Mouse (Mus musculus): ENCODE results near the gene Kctd11.
A peak's percentile ranks its signal among the peaks of the same experiment; 100 is the strongest.
"Not testable (repeated sequence)": the region's sequence is repeated elsewhere in the genome, so short reads cannot be mapped to it uniquely, and the experiment has no call there.

The Kctd11 gene

GRCm38 (mm10) chr11:69880853-69881603 is at the start of gene Kctd11:
Kctd11 (minus strand) TSS chr11:69881406.
- peak; percentile 83 to 88 for DNase-seq

- not testable (repeated sequence) for DNase-seq
Observed at GRCm38 (mm10) chr11:69930176-69930575, 49.0 kb upstream of the Kctd11 start.

DNA sequence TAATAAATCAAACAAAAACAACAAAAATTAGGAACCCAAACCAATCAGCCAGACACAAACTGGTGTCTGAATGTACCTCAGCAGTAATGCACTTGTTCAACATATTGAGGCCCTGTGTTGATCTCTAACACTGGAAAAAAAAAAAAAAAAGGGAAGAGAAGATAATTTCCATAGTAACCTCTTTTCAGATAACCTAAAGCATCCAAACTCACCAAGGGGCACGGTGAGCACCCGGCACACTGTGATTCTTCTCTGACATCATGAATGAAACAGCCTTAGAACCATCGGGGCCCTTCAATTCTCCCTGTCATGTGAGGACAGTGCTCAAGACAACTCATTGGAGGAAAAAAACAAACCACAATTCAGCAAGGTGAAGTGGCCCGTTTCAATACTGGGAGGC is 48.5 kb upstream of the Kctd11 start:
- DNase-seq = no peak

DNA sequence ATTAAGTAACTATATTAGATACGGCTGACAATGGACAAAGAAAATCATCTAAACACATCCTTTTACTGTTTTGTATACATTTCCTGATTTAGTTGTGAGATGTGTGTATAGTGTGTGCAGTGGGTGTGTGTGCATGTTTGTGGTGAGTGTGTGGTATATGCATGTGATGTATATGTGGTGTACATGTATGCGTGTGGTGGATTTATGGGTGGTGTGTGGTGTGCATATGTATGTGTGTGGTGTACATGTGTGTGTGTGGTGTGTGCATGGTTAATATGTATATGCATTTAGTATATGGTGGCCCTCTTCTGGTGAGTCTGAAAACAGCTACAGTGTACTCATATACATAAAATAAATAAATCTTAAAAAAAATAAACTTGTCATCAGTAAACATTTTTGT is 46.3 kb upstream of the Kctd11 start:
- no peak for DNase-seq

DNA sequence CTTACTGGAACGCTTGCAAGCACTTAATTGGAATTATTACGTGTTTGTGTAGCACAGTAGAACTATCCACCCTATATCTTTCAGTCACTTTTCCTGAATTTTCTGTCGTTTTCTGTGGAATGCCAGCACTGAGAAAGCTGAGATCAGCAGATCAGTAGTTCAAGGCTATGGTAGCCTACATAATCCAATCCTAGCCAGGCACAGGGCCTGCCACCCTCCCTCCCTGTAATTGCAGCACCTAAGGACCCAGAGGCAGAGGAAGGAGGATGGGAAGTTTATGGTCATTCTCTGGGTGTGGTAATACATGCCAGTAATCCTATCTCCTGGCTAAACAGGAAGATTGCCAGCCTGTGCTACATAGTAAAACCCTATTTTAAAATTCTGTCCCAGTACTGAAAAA is 41.6 kb upstream of the Kctd11 start:
- no peak for DNase-seq

DNA sequence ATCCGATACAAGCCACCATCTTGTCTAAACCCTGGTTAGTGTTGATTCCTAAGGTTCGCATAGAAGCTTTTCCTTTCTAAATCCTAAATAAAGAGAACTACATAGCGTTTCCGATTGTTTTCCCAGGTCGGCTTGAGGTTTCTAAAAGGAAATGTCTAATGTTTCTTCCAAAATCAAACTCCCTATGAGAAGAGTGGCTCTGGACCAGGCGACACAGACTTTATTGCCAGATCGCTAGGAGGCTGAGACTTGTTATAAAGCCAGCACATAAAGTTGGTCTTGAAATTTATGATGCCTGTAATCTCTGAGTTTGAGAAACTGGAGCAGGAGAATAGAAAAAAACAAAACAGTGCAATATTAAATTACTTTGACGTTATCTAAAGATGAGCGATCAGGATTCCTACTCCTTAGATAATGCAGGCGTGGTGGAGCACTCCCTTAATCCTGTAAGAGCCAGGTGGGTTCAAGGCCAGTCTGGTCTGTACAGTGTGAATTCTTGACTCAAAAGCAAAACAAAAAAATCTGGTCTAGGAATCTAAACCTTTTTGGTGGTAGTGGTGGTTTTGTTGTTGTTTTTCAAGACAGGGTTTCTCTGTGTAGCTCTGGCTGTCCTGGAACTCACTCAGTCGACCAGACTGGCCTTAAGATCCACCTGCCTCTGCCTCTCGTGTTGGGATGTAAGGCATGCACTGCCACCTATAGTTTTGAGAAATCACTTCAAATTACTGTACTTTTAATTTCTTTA is 41.0 kb upstream of the Kctd11 start:
- DNase-seq = no peak

DNA sequence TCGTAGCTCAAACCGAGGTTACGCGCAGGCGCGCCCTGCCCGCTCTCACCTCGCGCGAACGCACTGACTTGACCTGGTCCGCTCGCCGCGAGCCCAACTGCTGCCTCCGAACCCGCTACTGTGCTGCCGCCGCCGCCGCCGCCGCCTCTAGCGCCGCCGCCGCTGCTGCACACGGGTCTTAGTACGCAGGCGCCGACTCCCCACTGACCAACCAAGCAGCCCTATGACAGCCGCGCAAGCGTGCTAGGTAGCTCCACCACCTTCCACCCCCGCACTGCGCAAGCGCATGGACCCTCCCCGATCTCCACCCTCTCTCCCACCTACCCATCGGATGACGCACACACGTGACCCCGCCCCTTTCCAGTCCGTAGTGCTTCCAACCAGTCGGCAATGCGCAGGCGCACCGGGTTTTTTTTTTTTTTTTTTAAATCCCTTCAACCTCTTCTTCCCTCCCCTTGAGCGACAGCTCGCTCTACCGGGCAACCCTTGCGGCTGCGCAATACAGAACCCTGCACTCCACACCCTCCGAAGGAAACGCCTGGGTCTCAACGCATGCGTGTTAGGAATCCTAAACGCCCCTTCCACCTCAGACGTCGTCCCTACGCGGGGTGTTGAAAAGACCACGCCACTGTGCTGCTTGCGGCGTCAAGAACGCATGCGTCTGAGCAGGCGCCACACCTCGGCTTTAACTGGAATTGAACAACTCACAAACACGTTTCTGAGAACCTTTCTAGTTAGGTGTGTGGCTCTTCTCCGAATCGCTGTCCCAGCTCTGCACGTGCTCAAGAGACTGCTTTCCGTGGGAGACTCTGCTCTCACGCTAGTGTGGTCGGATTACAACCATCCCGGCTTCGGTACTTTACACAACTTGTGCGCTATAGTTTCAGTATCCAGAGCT is 40.2 kb upstream of the Kctd11 start, which contains the start of gene Eif5a:
Gene Eif5a, minus strand, starts transcription at position 845 of the 898 bp plus-strand sequence.
- peak; percentile 100 for DNase-seq

- peak; percentile 45 to 80 for DNase-seq
Observed at GRCm38 (mm10) chr11:69920266-69921031, 39.2 kb upstream of the Kctd11 start.

DNA sequence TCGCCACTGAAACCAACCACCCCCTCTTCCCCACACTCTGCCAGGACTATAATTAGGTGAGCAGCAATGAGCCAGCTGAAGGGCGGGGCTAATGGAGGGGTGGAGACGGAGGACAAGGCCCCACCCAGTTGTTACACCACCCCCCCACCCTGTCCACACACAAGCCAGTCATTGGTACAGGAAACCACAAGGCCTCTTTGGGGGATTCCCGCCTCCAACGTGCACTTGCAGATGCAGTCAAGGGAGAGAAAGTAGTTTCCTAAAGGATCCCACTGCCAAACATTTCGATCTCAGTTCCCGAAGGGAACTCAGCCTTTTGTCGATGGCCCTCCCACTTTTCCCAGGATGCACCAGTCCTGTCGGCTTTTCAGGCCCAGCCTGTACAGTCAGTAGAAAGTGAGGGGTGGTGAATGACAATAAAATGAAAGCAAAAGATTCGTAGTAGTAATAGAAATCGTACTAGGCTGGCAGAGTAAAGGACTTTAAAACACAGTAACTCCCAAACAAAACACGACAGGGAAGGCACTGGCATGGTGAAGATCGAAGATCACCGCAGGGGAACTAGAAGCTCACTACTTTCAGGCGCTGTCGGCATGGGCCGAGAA is 38.6 kb upstream of the Kctd11 start:
- peak; percentile 49 to 75 for DNase-seq

- no peak for DNase-seq
Observed at GRCm38 (mm10) chr11:69919053-69919452, 37.8 kb upstream of the Kctd11 start.

- no peak for DNase-seq
Observed at GRCm38 (mm10) chr11:69918118-69918517, 36.9 kb upstream of the Kctd11 start.

DNA sequence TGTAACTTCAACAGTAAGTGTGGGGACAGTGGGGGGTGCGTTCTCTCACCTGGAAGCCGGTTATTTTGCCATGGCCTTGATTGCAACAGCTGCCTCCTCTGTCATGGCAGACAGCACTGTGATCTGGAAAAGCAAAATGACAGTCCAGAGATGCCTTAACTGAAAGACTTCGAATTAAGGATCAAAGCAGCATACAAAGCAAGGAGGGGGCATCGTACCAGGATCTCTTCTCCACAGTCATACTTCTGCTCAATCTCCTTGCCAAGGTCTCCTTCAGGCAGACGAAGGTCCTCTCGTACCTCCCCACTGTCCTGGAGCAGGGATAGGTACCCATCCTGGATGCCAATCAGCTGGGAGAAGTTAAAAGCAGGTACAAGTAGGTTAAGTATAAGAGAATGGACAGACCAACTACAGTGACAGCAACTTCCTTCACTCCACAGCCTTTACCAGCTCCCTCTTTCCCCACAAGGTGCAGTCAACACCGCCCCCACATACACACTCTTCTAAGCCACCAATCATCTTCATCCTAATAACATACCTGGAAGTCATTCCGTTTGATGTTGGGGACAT is 36.3 kb upstream of the Kctd11 start:
- no peak for DNase-seq

GRCm38 (mm10) chr11:69916652-69917378 is 35.6 kb upstream of the Kctd11 start:
- not testable (repeated sequence) for DNase-seq

DNA sequence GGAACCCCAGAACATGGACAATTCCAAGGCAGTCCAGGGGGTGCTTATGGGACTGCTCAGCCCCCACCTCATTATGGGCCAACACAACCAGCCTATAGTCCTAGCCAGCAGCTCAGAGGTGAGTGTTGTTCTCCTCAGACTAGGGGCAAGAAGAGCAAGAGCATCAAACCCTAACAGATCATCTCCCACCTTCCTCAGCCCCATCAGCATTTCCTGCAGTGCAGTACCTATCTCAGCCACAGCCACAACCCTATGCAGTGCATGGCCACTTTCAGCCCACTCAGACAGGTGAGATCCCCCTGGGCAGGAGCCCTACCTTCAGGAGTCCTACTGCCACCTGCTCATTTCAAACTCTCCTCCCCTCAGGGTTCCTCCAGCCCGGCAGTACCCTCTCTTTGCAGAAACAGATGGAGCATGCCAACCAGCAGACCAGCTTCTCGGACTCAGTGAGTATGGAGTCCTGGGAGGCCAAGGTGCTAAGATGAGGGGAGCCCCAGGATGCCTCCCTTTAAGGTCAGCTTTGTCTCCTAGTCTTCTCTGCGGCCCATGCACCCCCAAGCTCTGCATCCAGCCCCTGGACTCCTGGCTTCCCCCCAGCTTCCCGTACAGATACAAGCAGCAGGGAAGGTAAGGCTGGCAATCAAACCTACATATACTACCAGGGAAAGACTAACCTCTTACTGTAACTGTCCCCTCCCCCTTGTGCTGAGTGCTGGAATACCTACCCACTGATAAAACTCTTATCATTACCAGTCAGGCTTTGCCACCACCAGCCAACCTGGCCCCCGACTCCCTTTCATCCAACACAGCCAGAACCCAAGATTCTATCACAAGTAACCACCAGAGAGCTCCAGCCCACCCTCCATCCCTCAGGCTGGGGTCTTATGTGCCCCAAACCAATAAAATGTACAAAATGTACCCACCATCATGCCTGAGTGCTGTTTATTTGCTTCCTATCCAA is 34.7 kb upstream of the Kctd11 start:
- DNase-seq = no peak

- no peak for DNase-seq
Observed at GRCm38 (mm10) chr11:69914917-69915430, 33.8 kb upstream of the Kctd11 start.

GRCm38 (mm10) chr11:69914372-69914764 is 33.2 kb upstream of the Kctd11 start:
- no peak for DNase-seq

GRCm38 (mm10) chr11:69913554-69914371 is 32.6 kb upstream of the Kctd11 start, which contains the start of gene Gps2:
Gps2 (plus strand) TSS chr11:69913888.
- DNase-seq = peak; percentile 95 to 96
